Mouse (Mus musculus) heart, adult 2 months (tissue): ENCODE results near the gene Pxn.

ENCODE experiments used
- CTCF ChIP-seq: fragments of 200-600 bp; IDR thresholded peaks from 2 replicates; pipeline ENCODE4 v1.8.1; 2022; ENCODE audit warnings: antibody characterized with exemption, mild to moderate bottlenecking, moderate library complexity
- POLR2A ChIP-seq: fragments of 200-500 bp; IDR thresholded peaks from 2 replicates; pipeline ENCODE4 v1.6.1; 2011; ENCODE audit warnings: mild to moderate bottlenecking, low read depth, low read length, control low read depth; ENCODE audit not compliant: insufficient read depth

DNA sequence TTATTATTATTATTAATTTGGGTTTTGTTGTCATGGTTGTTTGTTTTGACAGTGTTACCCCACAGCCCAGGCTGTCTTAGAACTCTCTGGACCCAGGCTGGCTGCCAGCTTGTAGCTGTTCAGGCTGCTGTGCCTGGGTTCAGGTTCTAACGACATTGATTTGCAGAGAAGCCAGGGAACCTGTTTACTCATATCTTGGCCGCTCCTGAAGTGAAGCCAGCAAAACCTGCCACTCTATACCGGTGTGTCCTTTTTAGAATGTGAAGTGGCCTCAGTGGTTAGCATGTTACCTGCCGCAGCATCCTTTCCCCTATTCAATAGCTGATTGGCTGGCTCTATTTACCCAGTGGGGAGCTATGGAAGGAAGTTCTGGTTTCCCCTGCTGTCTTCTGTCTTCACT lies 19.8 kb upstream of the Pxn start:
- TF ChIP-seq POLR2A (no peak), CTCF (no peak)
